Mouse (Mus musculus): Measurements from ENCODE around the gene Meis2. TPM values are rescaled to one million over a fixed set of nuclear protein-coding genes. Genes with fewer than 3 reads are reported as not detected.

Gene Meis2
- polyA plus RNA-seq, 1 experiment from 2014 or later = 30.1 TPM

DNA sequence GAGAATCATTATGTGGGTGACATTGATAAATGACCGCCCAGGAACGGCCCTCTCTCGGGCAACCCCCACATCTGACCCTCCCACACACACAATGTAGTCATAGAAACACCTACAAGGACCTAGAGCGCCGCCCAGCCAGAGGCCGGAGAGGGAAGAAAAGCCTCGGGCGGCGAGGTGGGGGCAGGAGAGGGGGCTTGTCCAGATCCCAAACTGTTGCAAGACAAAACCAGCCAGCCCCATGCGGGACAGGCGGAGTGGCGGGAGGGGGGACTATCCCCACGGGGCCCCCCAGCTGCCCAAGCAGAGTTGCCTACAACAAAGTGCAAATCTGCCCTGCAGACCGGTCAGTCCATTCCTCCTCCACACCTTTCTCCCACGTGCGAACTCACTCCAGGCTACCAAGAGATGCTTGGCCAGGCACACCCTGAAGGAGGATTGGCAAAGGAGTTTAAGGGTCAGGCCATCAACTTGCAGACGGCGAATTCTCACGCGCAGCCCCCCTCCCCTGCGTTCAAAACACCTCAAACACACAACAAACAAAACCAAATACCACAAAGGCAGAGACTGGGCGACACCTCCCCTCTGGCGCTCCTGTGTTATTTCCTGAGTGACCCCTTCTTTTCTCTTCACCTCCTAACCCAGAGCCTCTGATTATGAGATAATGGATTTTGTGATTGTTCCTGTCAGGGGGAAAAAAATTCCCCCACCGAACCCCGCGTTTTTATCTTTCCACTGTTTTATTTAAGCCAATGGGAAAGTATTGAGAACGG, 206.1 kb downstream of the Meis2 start:
- no peak for ATAC-seq (ENCODE audit: extremely low read depth, insufficient number of reproducible peaks, low FRiP score, low TSS enrichment)
- Histone ChIP-seq H3K36me3 (peaks cover 16% of the 10 kb centered on the region), H3K4me2 (peak overlapping the region; percentile 84), H3K9me3 (no peaks in the 10 kb centered on the region), H3K27ac (replicated peaks) (peak overlapping the region; percentile 79), H3K9ac (peak overlapping the region; percentile 81), H3K4me1 (peaks cover 64% of the 10 kb centered on the region), H3K27me3 (replicated peaks) (peaks cover 18% of the 10 kb centered on the region), H3K4me3 (peak overlapping the region; percentile 51)
- WGBS = 4% methylated on average over 27 of the region's 27 CpGs

DNA sequence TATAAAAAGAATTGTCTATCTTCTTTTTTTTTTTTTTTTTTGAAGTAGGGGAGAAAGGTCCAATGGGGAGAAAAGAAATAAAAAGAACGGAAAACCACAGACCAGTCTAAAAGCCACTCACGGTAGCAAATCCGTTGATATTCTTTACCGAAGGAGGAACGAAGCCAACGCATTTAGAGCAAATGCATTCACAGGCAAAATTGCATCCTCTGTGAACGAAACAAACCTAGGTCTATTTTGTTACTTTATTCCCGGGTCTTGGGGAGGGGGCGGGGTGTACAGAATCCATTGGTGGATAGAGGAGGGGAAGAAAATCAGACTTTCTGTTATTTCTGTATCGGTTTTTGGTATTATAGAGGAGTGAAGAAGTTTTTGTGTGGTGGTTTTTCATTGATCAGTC, 206.7 kb downstream of the Meis2 start:
- Histone ChIP-seq H3K27ac (replicated peaks) (peak overlapping the region; percentile 79), H3K4me2 (peak overlapping the region; percentile 84), H3K9me3 (no peaks in the 10 kb centered on the region), H3K27me3 (replicated peaks) (peaks cover 21% of the 10 kb centered on the region), H3K4me1 (peaks cover 67% of the 10 kb centered on the region), H3K36me3 (peaks cover 11% of the 10 kb centered on the region), H3K4me3 (peak overlapping the region; percentile 51), H3K9ac (peak overlapping the region; percentile 81)
- 9% methylated on average over 10 of the region's 10 CpGs for WGBS
- ATAC-seq (ENCODE audit: extremely low read depth, insufficient number of reproducible peaks, low FRiP score, low TSS enrichment) = no peak

DNA sequence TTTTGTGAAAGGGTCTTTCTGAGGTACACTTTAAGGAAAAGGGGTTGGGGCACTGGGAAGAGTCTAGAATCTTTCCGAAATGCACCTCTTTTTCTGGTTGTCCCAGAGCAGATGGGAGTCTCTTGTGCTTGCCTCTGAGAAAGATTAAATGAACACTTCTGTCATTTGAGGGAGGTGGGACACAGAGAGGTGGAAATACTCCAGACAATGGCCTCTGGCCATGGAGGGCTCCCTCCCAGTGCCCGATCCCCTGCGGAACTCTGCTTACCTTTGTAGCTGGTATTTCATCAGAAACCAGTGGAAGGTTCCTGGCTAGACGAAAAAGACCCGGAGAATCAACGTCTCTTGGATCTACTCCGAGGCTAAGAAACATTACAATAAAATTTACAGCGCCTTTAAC, 207.4 kb downstream of the Meis2 start:
- H3K9me3 ChIP-seq = no peaks in the 10 kb centered on the region
- no peak for ATAC-seq (ENCODE audit: extremely low read depth, insufficient number of reproducible peaks, low FRiP score, low TSS enrichment)
- peak overlapping the region; percentile 51 for H3K4me3 ChIP-seq
- peaks cover 5% of the 10 kb centered on the region for H3K36me3 ChIP-seq
- H3K27ac ChIP-seq (replicated peaks) = peak overlapping the region; percentile 41; the same call in 1 of the 2 replicates
- H3K27me3 ChIP-seq (replicated peaks) = peaks cover 27% of the 10 kb centered on the region
- peak overlapping the region; percentile 84 for H3K4me2 ChIP-seq
- H3K4me1 ChIP-seq = peaks cover 67% of the 10 kb centered on the region
- 26% methylated on average over 8 of the region's 8 CpGs for WGBS
- H3K9ac ChIP-seq = peak overlapping the region; percentile 47

DNA sequence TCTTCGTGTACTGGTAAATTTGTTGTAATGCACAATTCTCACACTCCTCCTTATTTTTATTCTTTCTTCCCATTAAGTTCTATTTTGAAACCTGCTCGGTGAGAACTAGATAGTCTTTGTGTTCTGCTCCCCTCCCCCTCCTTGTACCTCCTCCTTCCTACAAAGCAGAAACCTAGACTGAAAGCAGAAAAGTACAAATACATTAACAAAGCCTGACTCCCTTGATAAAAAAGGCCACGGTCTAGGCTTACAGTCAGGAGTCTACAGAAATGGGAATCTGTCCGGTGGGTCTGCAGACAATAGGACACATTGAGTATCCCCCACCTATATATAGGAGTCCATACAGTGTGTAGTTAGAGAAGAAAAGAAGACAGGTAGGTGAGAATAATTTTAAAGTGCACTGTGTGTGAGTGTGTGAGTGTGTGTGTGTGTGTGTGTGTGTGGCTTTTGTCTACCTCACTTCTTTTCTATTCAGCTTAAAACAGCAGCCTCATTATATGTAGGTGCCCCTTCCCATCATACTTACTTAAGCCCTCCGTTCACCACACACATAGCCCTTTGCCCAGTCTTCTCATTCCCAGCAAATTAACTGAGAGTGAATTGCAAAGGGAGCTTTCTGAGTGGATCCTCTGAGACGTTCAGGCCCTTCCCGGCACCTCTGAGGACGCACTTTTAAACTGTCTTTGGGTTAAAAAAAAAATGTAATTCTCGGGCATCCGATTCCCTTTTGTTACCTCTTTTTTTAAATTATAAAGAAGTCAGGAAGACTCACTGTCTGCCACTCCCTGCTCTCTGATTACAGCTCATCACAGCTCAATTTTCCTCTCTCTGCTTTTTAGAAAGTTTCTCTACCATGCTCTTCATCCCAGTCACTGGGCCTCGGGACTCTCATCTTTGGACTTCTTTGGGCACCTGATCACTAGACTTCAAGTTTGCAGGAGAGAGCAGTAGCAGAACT, 208.2 kb downstream of the Meis2 start:
- peak overlapping the region; percentile 84 for H3K4me2 ChIP-seq
- no peak overlapping the region for H3K4me3 ChIP-seq
- ATAC-seq (ENCODE audit: extremely low read depth, insufficient number of reproducible peaks, low FRiP score, low TSS enrichment) = no peak
- 41% methylated on average over 11 of the region's 11 CpGs for WGBS
- no peaks in the 10 kb centered on the region for H3K36me3 ChIP-seq
- no peaks in the 10 kb centered on the region for H3K9me3 ChIP-seq
- H3K27me3 ChIP-seq (replicated peaks) = peaks cover 35% of the 10 kb centered on the region
- peaks cover 73% of the 10 kb centered on the region for H3K4me1 ChIP-seq
- peak overlapping the region; percentile 41 for H3K27ac ChIP-seq (replicated peaks)
- peak overlapping the region; percentile 47 for H3K9ac ChIP-seq

DNA sequence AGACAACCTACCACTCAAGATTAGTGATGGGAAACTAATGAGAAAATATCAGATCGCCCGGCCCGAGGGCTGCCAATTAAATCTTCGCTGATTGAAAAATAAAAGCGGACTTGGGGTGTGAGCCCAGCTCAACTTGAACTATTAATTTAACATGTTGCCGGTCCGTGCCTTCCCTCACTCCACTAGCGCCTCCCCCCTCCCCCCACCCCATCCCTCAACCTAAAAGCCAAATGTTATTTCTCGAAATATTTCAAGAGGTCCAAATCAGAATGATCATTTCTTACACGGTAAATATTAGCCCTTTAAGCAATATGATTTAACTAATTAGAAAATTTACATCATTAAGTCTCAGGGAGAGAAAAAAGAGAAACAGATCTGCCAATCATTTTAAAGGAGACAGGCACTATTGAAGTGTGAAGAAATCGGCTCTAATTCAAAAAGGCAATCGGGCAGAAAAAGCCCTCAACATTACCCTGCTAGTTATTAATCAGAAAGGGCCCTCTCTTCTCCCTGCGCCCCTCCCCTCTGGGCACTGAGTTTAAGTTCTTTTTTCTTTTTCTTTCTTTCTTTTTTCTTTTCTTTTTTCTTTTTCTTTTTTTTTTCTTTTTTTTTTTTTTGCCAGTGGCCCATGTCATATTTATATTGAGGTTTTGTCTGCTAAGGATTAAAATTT, 209.1 kb downstream of the Meis2 start:
- Histone ChIP-seq H3K27ac (replicated peaks) (peak overlapping the region; percentile 25), H3K9me3 (no peaks in the 10 kb centered on the region), H3K4me3 (peak overlapping the region; percentile 53), H3K36me3 (no peaks in the 10 kb centered on the region), H3K27me3 (replicated peaks) (peaks cover 43% of the 10 kb centered on the region), H3K4me1 (peaks cover 69% of the 10 kb centered on the region), H3K9ac (peak overlapping the region; percentile 73), H3K4me2 (peak overlapping the region; percentile 80)
- no peak for ATAC-seq (ENCODE audit: extremely low read depth, insufficient number of reproducible peaks, low FRiP score, low TSS enrichment)
- WGBS = 6% methylated on average over 13 of the region's 13 CpGs

DNA sequence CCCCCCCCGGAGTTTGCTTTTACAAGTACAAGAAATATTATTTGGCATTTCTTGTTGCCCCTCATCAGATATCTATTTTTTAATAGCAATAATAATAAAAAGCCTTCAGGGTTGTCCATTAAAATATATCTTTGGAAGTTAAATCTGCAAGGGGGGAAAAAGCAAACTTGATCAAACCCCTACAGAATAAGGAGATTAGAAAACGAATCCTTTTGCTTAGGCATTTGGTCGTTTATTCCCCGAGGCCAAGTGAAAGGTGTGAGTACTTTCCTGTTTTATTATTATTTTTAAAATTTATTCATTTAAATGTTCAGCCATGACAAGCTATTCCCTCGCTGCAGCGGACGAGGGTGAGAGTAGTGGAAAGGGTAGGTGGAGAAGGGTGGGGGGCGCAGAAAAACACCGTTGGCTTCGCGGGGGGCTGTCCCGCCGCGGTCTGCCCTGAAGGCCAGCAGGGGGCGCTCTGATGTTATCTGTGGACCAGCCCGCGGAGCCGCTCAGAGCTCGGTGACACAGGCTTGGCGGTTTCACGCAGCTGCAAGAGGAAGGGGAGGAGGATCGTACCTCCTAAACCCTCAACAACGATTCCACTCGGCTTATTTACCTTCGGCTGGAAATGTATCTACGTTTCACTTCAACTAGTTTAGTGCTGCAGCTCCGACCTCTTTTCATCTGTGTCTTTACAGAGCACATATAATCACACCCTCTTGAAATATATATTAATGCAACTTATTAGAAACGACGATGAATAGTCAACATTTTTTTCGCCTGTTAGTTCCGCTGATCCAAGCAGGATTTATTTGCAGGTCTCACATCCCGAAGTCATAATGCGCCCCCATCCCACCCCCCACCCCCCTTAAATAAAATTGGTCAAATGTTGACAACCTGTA, 209.9 kb downstream of the Meis2 start:
- WGBS = 2% methylated on average over 33 of the region's 33 CpGs
- no peak for ATAC-seq (ENCODE audit: extremely low read depth, insufficient number of reproducible peaks, low FRiP score, low TSS enrichment)
- H3K27ac ChIP-seq (replicated peaks) = peak overlapping the region; percentile 25
- peak overlapping the region; percentile 53 for H3K4me3 ChIP-seq
- peaks cover 66% of the 10 kb centered on the region for H3K4me1 ChIP-seq
- H3K36me3 ChIP-seq = no peaks in the 10 kb centered on the region
- H3K4me2 ChIP-seq = peak overlapping the region; percentile 80
- no peaks in the 10 kb centered on the region for H3K9me3 ChIP-seq
- peak overlapping the region; percentile 73 for H3K9ac ChIP-seq
- H3K27me3 ChIP-seq (replicated peaks) = peaks cover 51% of the 10 kb centered on the region

DNA sequence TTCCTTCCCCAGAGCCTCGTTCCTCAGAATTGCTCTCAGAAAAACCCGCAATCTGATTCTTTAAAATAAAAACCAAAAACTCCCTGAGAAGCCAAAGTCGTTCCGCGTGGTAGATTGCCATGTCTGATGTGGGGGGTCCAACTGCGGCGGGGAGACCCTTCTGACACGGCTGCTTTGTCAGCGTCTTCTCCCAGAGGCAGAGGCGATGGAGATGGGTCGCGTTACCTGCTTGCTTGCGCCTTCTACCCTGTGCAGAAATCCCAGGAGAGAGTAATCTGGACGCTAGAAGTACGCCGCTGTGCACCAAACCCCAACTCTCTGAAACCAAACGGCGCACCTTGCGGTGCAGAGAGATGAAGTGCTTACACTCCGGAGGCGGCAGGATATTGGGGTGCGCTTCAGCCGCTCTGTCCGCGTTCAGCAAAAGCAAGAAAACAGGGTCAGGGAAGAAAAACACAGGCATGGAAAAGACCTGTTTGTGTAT, 210.8 kb downstream of the Meis2 start:
- WGBS = 7% methylated on average over 25 of the region's 25 CpGs
- H3K36me3 ChIP-seq = no peaks in the 10 kb centered on the region
- peaks cover 63% of the 10 kb centered on the region for H3K4me1 ChIP-seq
- H3K27ac ChIP-seq (replicated peaks) = peak overlapping the region; percentile 43; the same call in 1 of the 2 replicates
- peak overlapping the region; percentile 74 for H3K9ac ChIP-seq
- H3K4me2 ChIP-seq = peak overlapping the region; percentile 80
- no peak for ATAC-seq (ENCODE audit: extremely low read depth, insufficient number of reproducible peaks, low FRiP score, low TSS enrichment)
- peaks cover 52% of the 10 kb centered on the region for H3K27me3 ChIP-seq (replicated peaks)
- no peaks in the 10 kb centered on the region for H3K9me3 ChIP-seq
- H3K4me3 ChIP-seq = peak overlapping the region; percentile 53

DNA sequence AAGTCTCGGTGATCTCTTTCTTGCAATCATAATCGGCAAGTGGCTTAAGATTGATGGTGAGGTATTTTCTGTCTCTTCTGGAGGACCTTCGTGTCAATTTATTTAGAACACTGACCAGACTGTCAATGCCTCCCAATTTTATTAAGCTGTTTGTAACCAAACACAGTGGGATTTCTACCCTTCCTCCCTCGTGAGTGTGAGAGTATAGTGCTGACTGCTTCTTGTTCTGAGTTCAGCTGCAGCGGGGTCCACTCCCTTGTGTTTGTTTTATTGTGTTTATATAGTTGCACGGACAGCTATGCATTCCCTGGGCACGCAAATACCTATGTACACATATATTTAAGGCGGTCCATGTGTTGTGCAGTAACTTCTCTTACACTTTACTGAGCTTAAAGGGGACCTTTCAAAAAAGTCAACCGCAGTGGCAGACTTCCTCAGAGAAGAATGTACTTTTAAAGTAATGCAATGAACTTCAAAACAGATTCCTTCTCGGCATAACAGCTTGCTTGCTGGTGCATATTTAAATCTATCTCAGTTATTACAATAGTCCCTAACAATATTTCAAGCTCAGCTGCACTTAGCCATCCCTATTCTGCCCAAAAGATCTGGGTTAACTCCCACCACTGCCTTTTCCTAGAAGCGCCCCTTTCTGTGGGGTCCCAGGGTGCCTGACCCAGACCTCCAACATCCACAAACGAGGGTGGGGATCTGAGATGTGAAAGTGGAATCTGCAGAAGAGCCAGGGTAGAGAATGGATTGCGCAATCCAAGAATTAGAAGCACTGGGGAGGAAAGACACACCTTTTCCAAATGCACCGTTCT, 211.4 kb downstream of the Meis2 start:
- H3K9ac ChIP-seq = peak overlapping the region; percentile 74
- H3K27me3 ChIP-seq (replicated peaks) = peaks cover 52% of the 10 kb centered on the region

DNA sequence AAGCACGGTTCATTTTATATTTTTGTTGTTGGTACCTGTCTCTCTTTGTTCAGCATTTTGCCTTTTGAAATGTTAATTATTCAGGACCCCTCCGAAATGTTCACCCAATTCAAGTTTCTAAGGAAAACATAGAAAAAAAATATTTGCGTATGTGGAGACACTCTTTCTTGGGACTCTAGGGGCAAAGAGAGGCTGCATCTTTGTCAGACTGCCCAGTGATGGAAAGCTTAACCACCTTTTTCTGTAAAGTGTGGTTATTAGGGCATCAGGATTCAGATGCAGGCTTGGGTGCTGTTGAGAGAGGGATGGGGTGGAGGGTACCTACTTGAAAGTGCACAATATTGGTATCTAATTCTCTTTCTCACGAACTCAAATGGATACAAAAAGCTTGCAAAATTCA, 212.4 kb downstream of the Meis2 start:
- ATAC-seq (ENCODE audit: extremely low read depth, insufficient number of reproducible peaks, low FRiP score, low TSS enrichment) = no peak
- 38% methylated on average over 4 of the region's 4 CpGs for WGBS
- Histone ChIP-seq H3K9ac (peak overlapping the region; percentile 65; the same call in 1 of the 2 replicates), H3K4me3 (peak overlapping the region; percentile 48), H3K4me1 (peaks cover 47% of the 10 kb centered on the region), H3K4me2 (peak overlapping the region; percentile 75), H3K36me3 (no peaks in the 10 kb centered on the region), H3K27ac (replicated peaks) (no peak overlapping the region), H3K27me3 (replicated peaks) (peaks cover 51% of the 10 kb centered on the region), H3K9me3 (no peaks in the 10 kb centered on the region)

More for the DNA sequence above, 211.4 kb downstream of the Meis2 start:
- peak overlapping the region; percentile 43; the same call in 1 of the 2 replicates for H3K27ac ChIP-seq (replicated peaks)
- H3K4me3 ChIP-seq = peak overlapping the region; percentile 53
- peaks cover 56% of the 10 kb centered on the region for H3K4me1 ChIP-seq
- ATAC-seq (ENCODE audit: extremely low read depth, insufficient number of reproducible peaks, low FRiP score, low TSS enrichment) = no peak
- peak overlapping the region; percentile 80 for H3K4me2 ChIP-seq
- H3K9me3 ChIP-seq = no peaks in the 10 kb centered on the region
- WGBS = 27% methylated on average over 14 of the region's 14 CpGs
- no peaks in the 10 kb centered on the region for H3K36me3 ChIP-seq
